Mouse (Mus musculus): ENCODE measurements at regions not wholly inside any gene's neighbourhood (a gene's known extent, or its start where the extent isn't known, plus 50 kb on each side); places are given as distances from the start of the nearest gene placed in this dataset.

GRCm38 (mm10) chr8:11094516-11094915 lies 86.3 kb upstream of the Irs2 start:
- no peak overlapping the region for H3K4me3 ChIP-seq (replicated peaks; ENCODE audit: low read length)
- no peak for TF ChIP-seq POLR2A (IDR thresholded peaks at IDR 0.05; ENCODE audit: borderline replicate concordance, extremely low read depth, insufficient read depth, insufficient read length)
- DNase-seq (ENCODE audit: low spot score) (no peak), ATAC-seq (ENCODE audit: low FRiP score, low read depth) (no peak)
- no peak overlapping the region for H3K9ac ChIP-seq (ENCODE audit: low read depth, low read length, severe bottlenecking)
- H3K27ac ChIP-seq (replicated peaks; ENCODE audit: low read depth, low read length): no peak overlapping the region
- no peaks in the 10 kb centered on the region for H3K9me3 ChIP-seq (ENCODE audit: control insufficient read depth, low read length)
- H3K4me2 ChIP-seq (replicated peaks; ENCODE audit: low read depth, low read length, severe bottlenecking): no peak overlapping the region
- no peaks in the 10 kb centered on the region for H3K36me3 ChIP-seq (ENCODE audit: control insufficient read depth, insufficient read depth, low read length)
- no peaks in the 10 kb centered on the region for H3K27me3 ChIP-seq (ENCODE audit: control insufficient read depth, insufficient read depth, low read length)
- 50% methylated on average over 8 of the region's 8 CpGs for WGBS
- peaks cover 45% of the 10 kb centered on the region for H3K4me1 ChIP-seq (ENCODE audit: control insufficient read depth, insufficient read depth, low read length)

- H3K36me3 ChIP-seq (ENCODE audit: control insufficient read depth, insufficient read depth, low read length): no peaks in the 10 kb centered on the region
- H3K9me3 ChIP-seq (ENCODE audit: control insufficient read depth, low read length): no peaks in the 10 kb centered on the region
- no peak for ATAC-seq (ENCODE audit: low FRiP score, low read depth)
- no peak overlapping the region for H3K27ac ChIP-seq (replicated peaks; ENCODE audit: low read depth, low read length)
- DNase-seq (ENCODE audit: low spot score): no peak
- no peak for TF ChIP-seq POLR2A (IDR thresholded peaks at IDR 0.05; ENCODE audit: borderline replicate concordance, extremely low read depth, insufficient read depth, insufficient read length)
- no peak overlapping the region for H3K4me2 ChIP-seq (replicated peaks; ENCODE audit: low read depth, low read length, severe bottlenecking)
- H3K9ac ChIP-seq (ENCODE audit: low read depth, low read length, severe bottlenecking): no peak overlapping the region
- no peak overlapping the region for H3K4me3 ChIP-seq (replicated peaks; ENCODE audit: low read length)
- 57% methylated on average over 4 of the region's 4 CpGs for WGBS
- no peaks in the 10 kb centered on the region for H3K27me3 ChIP-seq (ENCODE audit: control insufficient read depth, insufficient read depth, low read length)
- peaks cover 29% of the 10 kb centered on the region for H3K4me1 ChIP-seq (ENCODE audit: control insufficient read depth, insufficient read depth, low read length)
Measured at GRCm38 (mm10) chr8:11092348-11092747, 84.1 kb upstream of the Irs2 start.

- no peaks in the 10 kb centered on the region for H3K36me3 ChIP-seq (ENCODE audit: control insufficient read depth, insufficient read depth, low read length)
- DNase-seq (ENCODE audit: low spot score) (no peak), ATAC-seq (ENCODE audit: low FRiP score, low read depth) (no peak)
- H3K4me2 ChIP-seq (replicated peaks; ENCODE audit: low read depth, low read length, severe bottlenecking): no peak overlapping the region
- H3K27ac ChIP-seq (replicated peaks; ENCODE audit: low read depth, low read length): no peak overlapping the region
- 83% methylated on average over 3 of the region's 3 CpGs for WGBS
- no peaks in the 10 kb centered on the region for H3K27me3 ChIP-seq (ENCODE audit: control insufficient read depth, insufficient read depth, low read length)
- H3K9me3 ChIP-seq (ENCODE audit: control insufficient read depth, low read length): no peaks in the 10 kb centered on the region
- H3K4me1 ChIP-seq (ENCODE audit: control insufficient read depth, insufficient read depth, low read length): peaks cover 29% of the 10 kb centered on the region
- no peak for TF ChIP-seq POLR2A (IDR thresholded peaks at IDR 0.05; ENCODE audit: borderline replicate concordance, extremely low read depth, insufficient read depth, insufficient read length)
- H3K9ac ChIP-seq (ENCODE audit: low read depth, low read length, severe bottlenecking): no peak overlapping the region
- H3K4me3 ChIP-seq (replicated peaks; ENCODE audit: low read length): no peak overlapping the region
Measured at GRCm38 (mm10) chr8:11091675-11092345, 83.6 kb upstream of the Irs2 start.

- Histone ChIP-seq H3K9ac (ENCODE audit: low read depth, low read length, severe bottlenecking) (no peak overlapping the region), H3K9me3 (ENCODE audit: control insufficient read depth, low read length) (no peaks in the 10 kb centered on the region), H3K27me3 (ENCODE audit: control insufficient read depth, insufficient read depth, low read length) (no peaks in the 10 kb centered on the region), H3K4me3 (replicated peaks; ENCODE audit: low read length) (no peak overlapping the region), H3K4me1 (ENCODE audit: control insufficient read depth, insufficient read depth, low read length) (peaks cover 14% of the 10 kb centered on the region), H3K36me3 (ENCODE audit: control insufficient read depth, insufficient read depth, low read length) (no peaks in the 10 kb centered on the region), H3K27ac (replicated peaks; ENCODE audit: low read depth, low read length) (no peak overlapping the region), H3K4me2 (replicated peaks; ENCODE audit: low read depth, low read length, severe bottlenecking) (no peak overlapping the region)
- no peak for DNase-seq (ENCODE audit: low spot score)
- 45% methylated on average over 12 of the region's 12 CpGs for WGBS
- ATAC-seq (ENCODE audit: low FRiP score, low read depth): no peak
- no peak for TF ChIP-seq POLR2A (IDR thresholded peaks at IDR 0.05; ENCODE audit: borderline replicate concordance, extremely low read depth, insufficient read depth, insufficient read length)
Measured at GRCm38 (mm10) chr8:11088946-11089665, 80.8 kb upstream of the Irs2 start.

GRCm38 (mm10) chr8:11085244-11085643 lies 77.0 kb upstream of the Irs2 start:
- DNase-seq (ENCODE audit: low spot score): no peak
- ATAC-seq (ENCODE audit: low FRiP score, low read depth): no peak
- no peaks in the 10 kb centered on the region for H3K9me3 ChIP-seq (ENCODE audit: control insufficient read depth, low read length)
- no peak overlapping the region for H3K4me2 ChIP-seq (replicated peaks; ENCODE audit: low read depth, low read length, severe bottlenecking)
- no peak for TF ChIP-seq POLR2A (IDR thresholded peaks at IDR 0.05; ENCODE audit: borderline replicate concordance, extremely low read depth, insufficient read depth, insufficient read length)
- H3K4me1 ChIP-seq (ENCODE audit: control insufficient read depth, insufficient read depth, low read length): peaks cover 4% of the 10 kb centered on the region; the same call in 1 of the 2 replicates
- H3K27me3 ChIP-seq (ENCODE audit: control insufficient read depth, insufficient read depth, low read length): no peaks in the 10 kb centered on the region
- no peaks in the 10 kb centered on the region for H3K36me3 ChIP-seq (ENCODE audit: control insufficient read depth, insufficient read depth, low read length)
- no peak overlapping the region for H3K27ac ChIP-seq (replicated peaks; ENCODE audit: low read depth, low read length)
- H3K9ac ChIP-seq (ENCODE audit: low read depth, low read length, severe bottlenecking): no peak overlapping the region
- no peak overlapping the region for H3K4me3 ChIP-seq (replicated peaks; ENCODE audit: low read length)
- 50% methylated on average over 1 of the region's 1 CpGs for WGBS

Data from limb, embryonic 14.5 days (tissue).